Comparison of ENCODE assay signal across 9 mouse cellular contexts in genomic region chr7:30805924-30806323, GRCm38 (mm10). TPM values are rescaled to one million over a fixed set of nuclear protein-coding genes. Genes with fewer than 3 reads are reported as not detected.
DNase-seq lines count a peak whose midpoint lies in the region; ATAC-seq and TF ChIP-seq lines count a peak whose summit lies in the region.
"Had no signal": no experiment of that assay in that cellular context is flagged by ENCODE, and none has a peak within 500 bp of the region (broad histone marks: within the 10 kb centered on the region; RNA-seq: fewer than 3 reads in every experiment).

No protein-coding gene starts in this region.

- H3K36me3 ChIP-seq in liver, embryonic 16.5 days (ENCODE audit: control insufficient read depth, insufficient read depth): no peaks in the 10 kb centered on the region
- H3K36me3 ChIP-seq: heart, embryonic 13.5 days; neural tube, embryonic 12.5 days had no signal

- no peaks in the 10 kb centered on the region for H3K4me1 ChIP-seq in bone marrow macrophage, adult 2 months (ENCODE audit: control insufficient read depth, insufficient read depth, low read length)
- no peaks in the 10 kb centered on the region for H3K4me1 ChIP-seq in liver, embryonic 16.5 days (ENCODE audit: control insufficient read depth, low read depth, low read length)
- H3K4me1 ChIP-seq: heart, embryonic 13.5 days; neural tube, embryonic 12.5 days had no signal

- TF ChIP-seq CTCF in bone marrow macrophage, adult 2 months (IDR thresholded peaks at IDR 0.05; ENCODE audit: low read depth, low read length): peak; percentile 82

- TF ChIP-seq POLR2A in bone marrow macrophage, adult 2 months (IDR thresholded peaks at IDR 0.05; ENCODE audit: borderline replicate concordance, low read depth, low read length): no peak

- no peak overlapping the region for H3K27ac ChIP-seq in bone marrow macrophage, adult 2 months (ENCODE audit: insufficient read depth, low read depth, low read length)
- no peak overlapping the region for H3K27ac ChIP-seq in liver, embryonic 16.5 days (ENCODE audit: low read length)
- H3K27ac ChIP-seq: heart, embryonic 13.5 days; neural tube, embryonic 12.5 days had no signal

- H3K9me3 ChIP-seq in liver, embryonic 16.5 days (replicated peaks; ENCODE audit: control insufficient read depth, low read length): no peaks in the 10 kb centered on the region

- no peak overlapping the region for H3K4me2 ChIP-seq in liver, embryonic 16.5 days (ENCODE audit: low read depth, low read length)
- H3K4me2 ChIP-seq: heart, embryonic 13.5 days; neural tube, embryonic 12.5 days had no signal

- no peak overlapping the region for H3K9ac ChIP-seq in liver, embryonic 16.5 days (ENCODE audit: low read depth, low read length)
- H3K9ac ChIP-seq: heart, embryonic 13.5 days; neural tube, embryonic 12.5 days had no signal

- DNase-seq in ovary, postnatal 14 days (ENCODE audit: low spot score): peak; percentile 22
- DNase-seq in ovary, adult 18-20 months (ENCODE audit: low spot score): no peak
- peak; percentile 71 to 80 for DNase-seq in spleen, postnatal 36 days (ENCODE audit: low spot score in 2 of 2)
- no peak for DNase-seq in cerebellum, adult 9-10 months
- no peak for DNase-seq in cerebellum, adult 9-11 months

- WGBS in liver, embryonic 16.5 days (ENCODE audit: insufficient replicate concordance): 32% methylated on average over 6 of the region's 6 CpGs

- H3K4me3 ChIP-seq in bone marrow macrophage, adult 2 months (ENCODE audit: insufficient read depth, low read length): no peak overlapping the region
- no peak overlapping the region for H3K4me3 ChIP-seq in liver, embryonic 16.5 days (ENCODE audit: low read depth, low read length)
- H3K4me3 ChIP-seq: heart, embryonic 13.5 days; neural tube, embryonic 12.5 days had no signal

- ATAC-seq in liver, embryonic 16.5 days (ENCODE audit: low read depth): peak; percentile 9; the same call in 1 of the 2 replicates

- H3K27me3 ChIP-seq in liver, embryonic 16.5 days (ENCODE audit: control insufficient read depth, insufficient read depth, low read depth, low read length): no peaks in the 10 kb centered on the region
- H3K27me3 ChIP-seq: heart, embryonic 13.5 days; neural tube, embryonic 12.5 days had no signal

RNA-seq across cellular contexts. Expression of gene Ffar2, which starts 17.7 kb away (rescaled TPM):
- not detected in 2 replicates for polyA plus RNA-seq in bone marrow macrophage, adult 2 months (2012; ENCODE audit: insufficient read depth, insufficient read length, missing spikeins)
- 0.90 and 1.1 TPM in 2 replicates for polyA plus RNA-seq in liver, embryonic 16.5 days (2015; fragmentation: Nextera tagmentation; extraction: Ambion mirVana)
- polyA plus RNA-seq: heart, embryonic 13.5 days had no signal

RNA-seq across cellular contexts. Expression of gene Krtdap, which starts 18.2 kb away (rescaled TPM):
- not detected in 2 replicates for polyA plus RNA-seq in bone marrow macrophage, adult 2 months (2012; ENCODE audit: insufficient read depth, insufficient read length, missing spikeins)
- polyA plus RNA-seq in liver, embryonic 16.5 days (2015; fragmentation: Nextera tagmentation; extraction: Ambion mirVana): 0.22 TPM in 1 of 2 replicates, not detected in the other
- polyA plus RNA-seq: neural tube, embryonic 12.5 days had no signal

RNA-seq across cellular contexts. Expression of gene Dmkn, which starts 42.4 kb away (rescaled TPM):
- 1.7 and 3.6 TPM in 2 replicates for polyA plus RNA-seq in bone marrow macrophage, adult 2 months (2012; ENCODE audit: insufficient read depth, insufficient read length, missing spikeins)
- polyA plus RNA-seq in liver, embryonic 16.5 days (2015; fragmentation: Nextera tagmentation; extraction: Ambion mirVana): 0.36 and 0.40 TPM in 2 replicates

RNA-seq across cellular contexts. Expression of gene Ffar3, which starts 50.1 kb away (rescaled TPM):
- polyA plus RNA-seq in bone marrow macrophage, adult 2 months (2012; ENCODE audit: insufficient read depth, insufficient read length, missing spikeins): not detected in 2 replicates
- polyA plus RNA-seq in liver, embryonic 16.5 days (2015; fragmentation: Nextera tagmentation; extraction: Ambion mirVana): not detected in 2 replicates
- polyA plus RNA-seq: heart, embryonic 13.5 days; neural tube, embryonic 12.5 days had no signal

RNA-seq across cellular contexts. Expression of gene Sbsn, which starts 54.7 kb away (rescaled TPM):
- polyA plus RNA-seq in bone marrow macrophage, adult 2 months (2012; ENCODE audit: insufficient read depth, insufficient read length, missing spikeins): 6.9 and 8.3 TPM in 2 replicates
- 0.05 and 0.20 TPM in 2 replicates for polyA plus RNA-seq in liver, embryonic 16.5 days (2015; fragmentation: Nextera tagmentation; extraction: Ambion mirVana)

Comparison
In these comparisons a context has a peak if more than half of its experiments do, and no peak if none do; other contexts are left out.
1. DNase-seq: peak in ovary, postnatal 14 days (single experiment) and spleen, postnatal 36 days (2 of 2); none in ovary, adult 18-20 months (single experiment), cerebellum, adult 9-10 months (single experiment) and cerebellum, adult 9-11 months (single experiment).